Mouse (Mus musculus) mammary gland, adult 2 months (tissue): Measurements from ENCODE around the gene 4930522L14Rik. TPM values are rescaled to one million over a fixed set of nuclear protein-coding genes. Genes with fewer than 3 reads are reported as not detected.

Experiments
- polyA plus RNA-seq: library from polyadenylated mRNA; depleted of rRNA; stranded (reverse); fragments of >200 nt; gene quantifications from 2 replicates; pipeline ENCODE4 v1.2.3, GENCODE M21; 2012; ENCODE audit warnings: low replicate concordance; rRNA removed

4930522L14Rik gene
- polyA plus RNA-seq = 0.48 and 3.4 TPM in 2 replicates

GRCm38 (mm10) chr5:109751391-109752071 is at the start of gene 4930522L14Rik:
Gene 4930522L14Rik (minus strand): TSS chr5:109751886.

GRCm38 (mm10) chr5:109690537-109691201 is 61.0 kb downstream of the 4930522L14Rik start, which contains the start of gene 5430403G16Rik:
Gene 5430403G16Rik (minus strand): TSS chr5:109691041.

Other genes with a start within 250 kb of the 4930522L14Rik start
- 21.5 and 103 TPM in 2 replicates for gene Crlf2, start 192.9 kb downstream of the 4930522L14Rik start, polyA plus RNA-seq
- 0.08 and 0.24 TPM in 2 replicates for gene 5430403G16Rik, start 60.8 kb downstream of the 4930522L14Rik start, polyA plus RNA-seq
- 1.3 and 3.5 TPM in 2 replicates for gene Gm15446, start 171.5 kb upstream of the 4930522L14Rik start, polyA plus RNA-seq
- gene Zfp932, start 244.6 kb upstream of the 4930522L14Rik start, polyA plus RNA-seq = 1.6 and 8.3 TPM in 2 replicates